Comparison of ENCODE assay signal across 22 mouse cellular contexts in genomic region chr15:101299480-101299960, GRCm38 (mm10). TPM values are rescaled to one million over a fixed set of nuclear protein-coding genes. Genes with fewer than 3 reads are reported as not detected.
DNase-seq lines count a peak whose midpoint lies in the region; ATAC-seq and TF ChIP-seq lines count a peak whose summit lies in the region.
"Had no signal": no experiment of that assay in that cellular context is flagged by ENCODE, and none has a peak within 500 bp of the region (broad histone marks: within the 10 kb centered on the region; RNA-seq: fewer than 3 reads in every experiment).

No protein-coding gene starts in this region.

- H3K4me1 ChIP-seq in heart, adult 2 months (ENCODE audit: control insufficient read depth, insufficient read depth, low read length) = peaks cover 10% of the 10 kb centered on the region
- peaks cover 28% of the 10 kb centered on the region for H3K4me1 ChIP-seq in heart, embryonic 10.5 days
- peaks cover 7% of the 10 kb centered on the region; the same call in 1 of the 2 replicates for H3K4me1 ChIP-seq in intestine, embryonic 16.5 days (ENCODE audit: control insufficient read depth, insufficient read depth, low read length)
- no peaks in the 10 kb centered on the region for H3K4me1 ChIP-seq in hindbrain, embryonic 16.5 days (ENCODE audit: control insufficient read depth, insufficient read depth, low read depth, low read length)

- TF ChIP-seq POLR2A in heart, adult 2 months (IDR thresholded peaks at IDR 0.05; ENCODE audit: insufficient read depth, low read depth, low read length) = peak; percentile 16; the same call in 1 of the 2 replicates

- H3K4me2 ChIP-seq in intestine, embryonic 16.5 days (ENCODE audit: low read depth, low read length) = no peak overlapping the region
- H3K4me2 ChIP-seq in hindbrain, embryonic 16.5 days (ENCODE audit: low read length) = no peak overlapping the region
- H3K4me2 ChIP-seq: embryonic facial prominence, embryonic 13.5 days; neural tube, embryonic 13.5 days had no signal

- 0 out of 2 replicates have a peak overlapping the region, but pooled peaks have one; percentile 2 for H3K9ac ChIP-seq in heart, adult 2 months (ENCODE audit: low read depth, low read length)
- no peak overlapping the region for H3K9ac ChIP-seq in intestine, embryonic 16.5 days (ENCODE audit: low read depth, low read length)
- H3K9ac ChIP-seq in hindbrain, embryonic 16.5 days (ENCODE audit: low read depth, low read length) = no peak overlapping the region
- H3K9ac ChIP-seq: embryonic facial prominence, embryonic 13.5 days; forebrain, postnatal 0 days; neural tube, embryonic 13.5 days had no signal

- no peaks in the 10 kb centered on the region for H3K79me2 ChIP-seq in heart, adult 2 months (replicated peaks; ENCODE audit: control insufficient read depth, insufficient read depth, low read length)

- no peak overlapping the region for H3K4me3 ChIP-seq in heart, adult 2 months
- H3K4me3 ChIP-seq in heart, embryonic 10.5 days = no peak overlapping the region
- no peak overlapping the region for H3K4me3 ChIP-seq in intestine, embryonic 16.5 days (ENCODE audit: low read length)
- H3K4me3 ChIP-seq in hindbrain, embryonic 16.5 days (ENCODE audit: low read length) = no peak overlapping the region
- H3K4me3 ChIP-seq: embryonic facial prominence, embryonic 13.5 days; midbrain, embryonic 10.5 days; neural tube, embryonic 13.5 days had no signal

- peak; percentile 67 for TF ChIP-seq EP300 in heart, adult 2 months (IDR thresholded peaks at IDR 0.05; ENCODE audit: insufficient read depth, low read depth, low read length)

- peak in 1 of 2 experiments; percentile 43 for DNase-seq in heart, adult 2 months
- no peak for DNase-seq in heart, adult 9 months (ENCODE audit: low spot score in 2 of 2)
- DNase-seq in heart, embryonic 10.5 days (ENCODE audit: low spot score) = no peak
- DNase-seq in testis, postnatal 10 days (ENCODE audit: low spot score) = peak; percentile 62
- no peak for DNase-seq in frontal cortex, adult 2 months (ENCODE audit: extremely low spot score in 1 of 2, low spot score in 1 of 2)
- DNase-seq: adrenal gland, postnatal 14 days; cerebellum, adult 18-20 months; forebrain, postnatal 0 days; layer of hippocampus, postnatal 36 days; lung, postnatal 10 days; thymus, postnatal 4 days had no signal

- no peaks in the 10 kb centered on the region for H3K9me3 ChIP-seq in heart, embryonic 10.5 days
- H3K9me3 ChIP-seq in intestine, embryonic 16.5 days (ENCODE audit: control insufficient read depth, low read length) = no peaks in the 10 kb centered on the region
- H3K9me3 ChIP-seq in hindbrain, embryonic 16.5 days (ENCODE audit: control insufficient read depth, low read length) = no peaks in the 10 kb centered on the region
- H3K9me3 ChIP-seq: embryonic facial prominence, embryonic 13.5 days; midbrain, embryonic 10.5 days had no signal

- ATAC-seq in intestine, embryonic 16.5 days = peak; percentile 38; the same call in 1 of the 2 replicates
- ATAC-seq in hindbrain, embryonic 16.5 days = no peak
- ATAC-seq: forebrain, postnatal 0 days; hindbrain, postnatal 0 days had no signal

- H3K36me3 ChIP-seq in heart, adult 2 months (ENCODE audit: control insufficient read depth, insufficient read depth, low read length) = no peaks in the 10 kb centered on the region
- no peaks in the 10 kb centered on the region for H3K36me3 ChIP-seq in heart, embryonic 10.5 days
- no peaks in the 10 kb centered on the region for H3K36me3 ChIP-seq in intestine, embryonic 16.5 days (ENCODE audit: control insufficient read depth, insufficient read depth, low read length)
- no peaks in the 10 kb centered on the region for H3K36me3 ChIP-seq in hindbrain, embryonic 16.5 days (ENCODE audit: control insufficient read depth, insufficient read depth, low read length)
- H3K36me3 ChIP-seq: embryonic facial prominence, embryonic 13.5 days; midbrain, embryonic 10.5 days; neural tube, embryonic 13.5 days had no signal

- H3K27me3 ChIP-seq in heart, adult 2 months (ENCODE audit: control insufficient read depth, insufficient read depth, low read length) = no peaks in the 10 kb centered on the region
- no peaks in the 10 kb centered on the region for H3K27me3 ChIP-seq in heart, embryonic 10.5 days (ENCODE audit: insufficient read depth, poor library complexity, severe bottlenecking)
- no peaks in the 10 kb centered on the region for H3K27me3 ChIP-seq in intestine, embryonic 16.5 days (replicated peaks; ENCODE audit: control insufficient read depth, insufficient read depth, low read length)
- H3K27me3 ChIP-seq in hindbrain, embryonic 16.5 days (replicated peaks; ENCODE audit: control insufficient read depth, insufficient read depth, low read length) = no peaks in the 10 kb centered on the region
- H3K27me3 ChIP-seq: embryonic facial prominence, embryonic 13.5 days; neural tube, embryonic 13.5 days had no signal

- no peak for TF ChIP-seq CTCF in heart, adult 2 months (IDR thresholded peaks at IDR 0.05)

- 21% methylated on average over 14 of the region's 14 CpGs for WGBS in heart, adult 2 months
- WGBS in heart, embryonic 10.5 days = 55% methylated on average over 14 of the region's 14 CpGs
- WGBS in intestine, embryonic 16.5 days = 69% methylated on average over 14 of the region's 14 CpGs
- WGBS in hindbrain, embryonic 16.5 days = 84% methylated on average over 14 of the region's 14 CpGs

- intact Hi-C loops in heart, adult 2 months (cut with DNase I) = no loop called here

- peak overlapping the region; percentile 40; the same call in 1 of the 2 replicates for H3K27ac ChIP-seq in heart, adult 2 months
- H3K27ac ChIP-seq in heart, embryonic 10.5 days = peak overlapping the region; percentile 80
- no peak overlapping the region for H3K27ac ChIP-seq in intestine, embryonic 16.5 days (ENCODE audit: low read length)
- no peak overlapping the region for H3K27ac ChIP-seq in hindbrain, embryonic 16.5 days (ENCODE audit: low read depth, low read length)
- H3K27ac ChIP-seq: embryonic facial prominence, embryonic 13.5 days; hindbrain, postnatal 0 days; midbrain, embryonic 10.5 days; neural tube, embryonic 13.5 days; stomach, postnatal 0 days had no signal

RNA-seq across cellular contexts. Expression of gene 6030408B16Rik, which starts 6.5 kb away (rescaled TPM):
- total RNA-seq in heart, adult 2 months (2021) = 1 to 10 TPM in 1 of 2 experiments, under 1 TPM in 1; 0.70 to 1.1 TPM
- 2.5 and 6.3 TPM in 2 replicates for polyA plus RNA-seq in heart, adult 2 months (2012; rRNA removed)
- 0.49 and 1.8 TPM in 2 replicates for polyA plus RNA-seq in heart, embryonic 10.5 days (2016; fragmentation: Nextera tagmentation; extraction: Ambion mirVana)
- polyA plus RNA-seq in intestine, embryonic 16.5 days (2015; fragmentation: Nextera tagmentation; extraction: Ambion mirVana) = 3.6 and 4.4 TPM in 2 replicates
- polyA plus RNA-seq in hindbrain, embryonic 16.5 days (2015; fragmentation: Nextera tagmentation; extraction: Ambion mirVana) = 0.13 and 0.21 TPM in 2 replicates
- polyA plus RNA-seq in frontal cortex, adult 2 months (2012; rRNA removed) = 0.27 and 0.52 TPM in 2 replicates
- total RNA-seq: gastrocnemius, adult 8-10 months; hindbrain, postnatal 0 days; left cerebral cortex, postnatal 25 days; liver, adult 2 months had no signal
- polyA plus RNA-seq: large intestine, adult 2 months; liver, adult 2 months had no signal

RNA-seq across cellular contexts. Expression of gene Atg101, which starts 15.4 kb away (rescaled TPM):
- 10 to 100 TPM; 21.2 to 22.4 TPM for total RNA-seq in heart, adult 2 months (2021)
- 26.4 and 29.3 TPM in 2 replicates for polyA plus RNA-seq in heart, adult 2 months (2012; rRNA removed)
- 59.5 and 77.0 TPM in 2 replicates for polyA plus RNA-seq in heart, embryonic 10.5 days (2016; fragmentation: Nextera tagmentation; extraction: Ambion mirVana)
- 58.3 and 67.1 TPM in 2 replicates for polyA plus RNA-seq in intestine, embryonic 16.5 days (2015; fragmentation: Nextera tagmentation; extraction: Ambion mirVana)
- 79.6 and 81.3 TPM in 2 replicates for polyA plus RNA-seq in hindbrain, embryonic 16.5 days (2015; fragmentation: Nextera tagmentation; extraction: Ambion mirVana)
- 50.2 and 58.3 TPM in 2 replicates for polyA plus RNA-seq in frontal cortex, adult 2 months (2012; rRNA removed)

RNA-seq across cellular contexts. Expression of gene Nr4a1, which starts 45.5 kb away (rescaled TPM):
- total RNA-seq in heart, adult 2 months (2021) = 10 to 100 TPM; 12.1 to 45.3 TPM
- polyA plus RNA-seq in heart, adult 2 months (2012; rRNA removed) = 17.0 and 23.8 TPM in 2 replicates
- polyA plus RNA-seq in heart, embryonic 10.5 days (2016; fragmentation: Nextera tagmentation; extraction: Ambion mirVana) = 8.0 and 13.0 TPM in 2 replicates
- 8.6 and 10.0 TPM in 2 replicates for polyA plus RNA-seq in intestine, embryonic 16.5 days (2015; fragmentation: Nextera tagmentation; extraction: Ambion mirVana)
- 6.8 and 7.2 TPM in 2 replicates for polyA plus RNA-seq in hindbrain, embryonic 16.5 days (2015; fragmentation: Nextera tagmentation; extraction: Ambion mirVana)
- 80.9 and 169 TPM in 2 replicates for polyA plus RNA-seq in frontal cortex, adult 2 months (2012; rRNA removed)

Comparison
In these comparisons a context has a peak if more than half of its experiments do, and no peak if none do; other contexts are left out.
1. H3K27ac ChIP-seq: peak in heart, adult 2 months (single experiment) and heart, embryonic 10.5 days (single experiment); none in intestine, embryonic 16.5 days (single experiment) and hindbrain, embryonic 16.5 days (single experiment).